Mouse (Mus musculus) hindbrain, embryonic 16.5 days (tissue): ENCODE results near the gene Wdr31. TPM values are rescaled to one million over a fixed set of nuclear protein-coding genes. Genes with fewer than 3 reads are reported as not detected.
A peak's percentile ranks its signal among the peaks of the same experiment; 100 is the strongest.

Experiments
- ATAC-seq: fragments of 200-750 bp; cut with Nextera tagmentation; 2 replicates; pipeline ENCODE4 v1.8.0; 2017; ENCODE audit warnings: moderate TSS enrichment, moderate library complexity
- H3K27ac ChIP-seq: fragments of 300-500 bp; sonication (generic); 2 replicates; pipeline ENCODE4 v1.5.1; 2014; ENCODE audit warnings: low read depth, mild to moderate bottlenecking, control low read depth, low read length, moderate library complexity
- H3K27me3 ChIP-seq: fragments of 300-500 bp; sonication (generic); replicated peaks from 2 replicates; pipeline ENCODE4 v1.6.1; 2014; ENCODE audit warnings: low read length; ENCODE audit not compliant: control insufficient read depth, insufficient read depth
- H3K36me3 ChIP-seq: fragments of 300-500 bp; sonication (generic); 2 replicates; pipeline ENCODE4 v1.6.1; 2014; ENCODE audit warnings: mild to moderate bottlenecking, low read length, moderate library complexity, mixed read lengths; ENCODE audit not compliant: control insufficient read depth, insufficient read depth
- H3K4me1 ChIP-seq: fragments of 300-500 bp; sonication (generic); 2 replicates; pipeline ENCODE4 v1.6.1; 2014; ENCODE audit warnings: low read depth, low read length; ENCODE audit not compliant: control insufficient read depth, insufficient read depth
- H3K4me2 ChIP-seq: fragments of 300-500 bp; sonication (generic); 2 replicates; pipeline ENCODE4 v1.6.1; 2014; ENCODE audit warnings: mild to moderate bottlenecking, low read length, control low read depth, moderate library complexity
- H3K4me3 ChIP-seq: fragments of 300-500 bp; sonication (generic); 2 replicates; pipeline ENCODE4 v1.5.1; 2014; ENCODE audit warnings: mild to moderate bottlenecking, low read length, control low read depth, moderate library complexity
- H3K9ac ChIP-seq: fragments of 300-500 bp; sonication (generic); 2 replicates; pipeline ENCODE4 v1.6.1; 2014; ENCODE audit warnings: low read depth, mild to moderate bottlenecking, control low read depth, low read length, moderate library complexity
- H3K9me3 ChIP-seq: fragments of 300-500 bp; sonication (generic); 2 replicates; pipeline ENCODE4 v1.6.1; 2014; ENCODE audit warnings: mild to moderate bottlenecking, low read length, moderate library complexity; ENCODE audit not compliant: control insufficient read depth
- WGBS: fragments of 180-500 bp; shearing (Covaris S2); extraction: QIAGEN DNeasy Blood & Tissue Kit; methylation state at CpG from one replicate; pipeline ENCODE4 v1.1.7; 2014; 5-methylcytosine and 5-hydroxymethylcytosine counted together
- polyA plus RNA-seq: library from polyadenylated mRNA; unstranded; fragments of >200 nt; fragmentation: Nextera tagmentation; extraction: Ambion mirVana; gene quantifications from 2 replicates; pipeline ENCODE4 v1.2.1, GENCODE M21; 2015

Wdr31 gene
- polyA plus RNA-seq, 1 experiment from 2014 or later = 16.0 TPM

DNA sequence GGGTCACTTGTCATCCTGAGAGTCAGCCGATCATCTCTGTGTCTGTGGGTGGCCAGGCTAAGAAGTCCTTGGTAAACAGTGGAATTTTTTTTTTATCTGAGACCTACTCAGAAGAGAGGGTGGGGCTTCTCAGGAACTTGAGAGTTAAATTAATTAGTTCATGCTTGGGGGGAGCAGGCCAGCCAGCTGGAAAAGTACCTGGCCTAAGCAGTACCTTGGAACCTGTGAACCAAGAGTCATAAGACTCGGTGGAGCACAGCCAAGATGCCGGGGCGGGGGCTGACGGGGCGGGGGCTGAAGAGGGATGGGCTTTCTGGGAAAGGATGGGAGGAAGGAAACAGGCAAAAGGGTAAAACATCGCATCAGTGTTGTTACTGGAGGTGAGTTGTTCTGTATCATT, 32.8 kb downstream of the Wdr31 start:
- Histone ChIP-seq H3K4me3 (no peak overlapping the region), H3K9ac (no peak overlapping the region), H3K4me2 (no peak overlapping the region), H3K9me3 (no peaks in the 10 kb centered on the region), H3K36me3 (no peaks in the 10 kb centered on the region), H3K4me1 (no peaks in the 10 kb centered on the region), H3K27ac (no peak overlapping the region), H3K27me3 (no peaks in the 10 kb centered on the region)
- WGBS = 87% methylated on average over 7 of the region's 7 CpGs
- ATAC-seq = no peak

GRCm38 (mm10) chr4:62437256-62437778, 33.4 kb downstream of the Wdr31 start:
- no peaks in the 10 kb centered on the region for H3K9me3 ChIP-seq
- ATAC-seq = no peak
- WGBS = 87% methylated on average over 3 of the region's 3 CpGs

GRCm38 (mm10) chr4:62435081-62435480, 35.6 kb downstream of the Wdr31 start, which contains the start of gene Rnf183:
TSS of gene Rnf183 (minus strand) at chr4:62435252.
- no peak within 1 kb of the TSS for H3K4me3 ChIP-seq
- H3K36me3 ChIP-seq = no peaks in the 10 kb centered on the region
- H3K9ac ChIP-seq = no peak within 1 kb of the TSS
- no peak within 1 kb of the TSS for H3K4me2 ChIP-seq
- ATAC-seq = no peak
- H3K4me1 ChIP-seq = no peaks in the 10 kb centered on the region
- no peaks in the 10 kb centered on the region for H3K9me3 ChIP-seq
- H3K27me3 ChIP-seq = no peaks in the 10 kb centered on the region
- 86% methylated on average over 6 of the region's 6 CpGs for WGBS
- H3K27ac ChIP-seq = no peak within 1 kb of the TSS

More at GRCm38 (mm10) chr4:62437256-62437778, 33.4 kb downstream of the Wdr31 start:
- Histone ChIP-seq H3K9ac (no peak overlapping the region), H3K27me3 (no peaks in the 10 kb centered on the region), H3K4me1 (no peaks in the 10 kb centered on the region), H3K4me3 (no peak overlapping the region), H3K4me2 (no peak overlapping the region), H3K36me3 (no peaks in the 10 kb centered on the region), H3K27ac (no peak overlapping the region)

- no peaks in the 10 kb centered on the region for H3K36me3 ChIP-seq
- H3K4me1 ChIP-seq = no peaks in the 10 kb centered on the region
- no peaks in the 10 kb centered on the region for H3K27me3 ChIP-seq
- H3K9ac ChIP-seq = no peak overlapping the region
- no peak for ATAC-seq
- no peak overlapping the region for H3K4me2 ChIP-seq
- H3K4me3 ChIP-seq = no peak overlapping the region
- WGBS = 77% methylated on average over 7 of the region's 7 CpGs
- H3K9me3 ChIP-seq = no peaks in the 10 kb centered on the region
- H3K27ac ChIP-seq = no peak overlapping the region
Observed at GRCm38 (mm10) chr4:62433939-62434870, 36.5 kb downstream of the Wdr31 start.

DNA sequence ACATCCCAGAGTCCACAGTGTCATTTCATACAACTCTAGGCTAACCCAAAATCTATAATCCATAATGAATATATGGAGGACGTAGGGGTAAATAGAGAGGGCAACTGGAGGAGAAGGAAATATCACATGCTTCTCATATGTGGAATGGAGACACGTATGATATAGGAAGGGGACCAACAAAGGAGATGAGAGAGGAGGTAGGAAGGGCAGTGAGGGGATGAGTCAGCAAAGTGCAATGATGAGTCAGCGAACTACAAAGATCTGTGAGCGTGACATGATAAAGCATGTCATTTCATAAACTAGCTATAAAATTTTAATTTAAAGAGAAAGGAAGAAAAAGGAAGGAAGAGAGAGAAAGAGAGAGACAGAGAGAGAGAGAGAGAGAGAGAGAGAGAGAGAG, 39.2 kb downstream of the Wdr31 start:
- 87% methylated on average over 4 of the region's 4 CpGs for WGBS
- ATAC-seq = no peak

DNA sequence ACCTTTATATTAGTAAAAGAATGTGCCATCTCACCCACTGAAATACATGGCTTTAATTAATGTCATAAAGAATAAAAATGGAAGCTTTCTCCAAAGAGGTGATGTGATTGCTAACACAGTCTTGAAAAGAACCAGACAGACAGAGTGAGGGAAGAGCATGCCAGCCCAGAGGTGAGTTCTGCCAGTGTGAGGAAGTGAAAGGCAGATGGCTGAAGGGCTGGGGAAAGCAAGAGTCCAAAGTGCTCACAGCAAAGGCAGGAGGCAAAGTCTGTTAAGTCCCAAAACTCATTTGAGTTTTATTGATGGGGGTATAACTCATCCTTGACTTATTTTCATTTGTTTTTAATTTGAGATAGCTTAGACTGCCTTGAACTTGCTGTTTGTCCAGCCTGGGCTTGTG, 40.0 kb downstream of the Wdr31 start:
- ATAC-seq = no peak
- Histone ChIP-seq H3K36me3 (no peaks in the 10 kb centered on the region), H3K9me3 (no peaks in the 10 kb centered on the region), H3K27me3 (no peaks in the 10 kb centered on the region), H3K4me1 (no peaks in the 10 kb centered on the region), H3K4me2 (no peak overlapping the region), H3K9ac (no peak overlapping the region), H3K27ac (no peak overlapping the region), H3K4me3 (no peak overlapping the region)

More for the DNA sequence above, 39.2 kb downstream of the Wdr31 start:
- H3K9me3 ChIP-seq = no peaks in the 10 kb centered on the region
- no peak overlapping the region for H3K27ac ChIP-seq
- no peak overlapping the region for H3K4me3 ChIP-seq
- no peaks in the 10 kb centered on the region for H3K4me1 ChIP-seq
- no peaks in the 10 kb centered on the region for H3K27me3 ChIP-seq
- no peaks in the 10 kb centered on the region for H3K36me3 ChIP-seq
- no peak overlapping the region for H3K9ac ChIP-seq
- H3K4me2 ChIP-seq = no peak overlapping the region

GRCm38 (mm10) chr4:62429616-62430015, 41.1 kb downstream of the Wdr31 start:
- H3K27ac ChIP-seq = no peak overlapping the region
- no peak for ATAC-seq
- 90% methylated on average over 9 of the region's 9 CpGs for WGBS
- H3K27me3 ChIP-seq = no peaks in the 10 kb centered on the region
- no peak overlapping the region for H3K9ac ChIP-seq
- H3K36me3 ChIP-seq = 0 out of 2 replicates have a peak, but pooled peaks cover 3% of the 10 kb centered on the region
- H3K4me3 ChIP-seq = no peak overlapping the region
- H3K4me2 ChIP-seq = no peak overlapping the region
- H3K9me3 ChIP-seq = no peaks in the 10 kb centered on the region
- no peaks in the 10 kb centered on the region for H3K4me1 ChIP-seq

- no peak overlapping the region for H3K27ac ChIP-seq
- no peak overlapping the region for H3K4me3 ChIP-seq
- H3K36me3 ChIP-seq = peaks cover 11% of the 10 kb centered on the region
- 79% methylated on average over 17 of the region's 17 CpGs for WGBS
- no peaks in the 10 kb centered on the region for H3K9me3 ChIP-seq
- no peak overlapping the region for H3K9ac ChIP-seq
- H3K4me2 ChIP-seq = no peak overlapping the region
- ATAC-seq = 0 out of 2 replicates have a peak, but pooled peaks have one; percentile 40
- no peaks in the 10 kb centered on the region for H3K27me3 ChIP-seq
- no peaks in the 10 kb centered on the region for H3K4me1 ChIP-seq
Observed at GRCm38 (mm10) chr4:62427978-62428758, 42.5 kb downstream of the Wdr31 start.

DNA sequence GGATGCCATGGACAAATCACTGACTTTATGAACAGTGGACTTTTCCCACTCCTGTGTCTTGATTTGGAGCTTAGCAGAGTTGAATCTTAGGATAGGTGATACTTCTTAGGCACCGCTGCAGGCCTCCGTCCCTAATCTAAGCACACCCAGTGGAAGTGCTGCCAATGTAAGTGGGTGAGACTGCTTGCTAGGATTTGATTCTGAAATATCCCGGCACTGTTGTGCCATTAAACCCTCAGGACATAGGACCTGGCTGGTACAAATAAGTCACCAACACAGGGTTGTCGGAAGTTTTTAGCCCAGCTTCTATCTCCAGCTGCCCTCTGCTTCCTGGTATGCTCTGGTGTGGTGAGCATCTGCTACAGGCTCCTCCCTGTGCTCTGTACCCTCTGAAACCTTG, 44.8 kb downstream of the Wdr31 start:
- Histone ChIP-seq H3K4me1 (no peaks in the 10 kb centered on the region), H3K9ac (no peak overlapping the region), H3K4me2 (no peak overlapping the region), H3K27me3 (no peaks in the 10 kb centered on the region), H3K36me3 (peaks cover 28% of the 10 kb centered on the region), H3K27ac (no peak overlapping the region), H3K4me3 (no peak overlapping the region), H3K9me3 (no peaks in the 10 kb centered on the region)
- 92% methylated on average over 4 of the region's 4 CpGs for WGBS
- no peak for ATAC-seq
